Mouse (Mus musculus): ENCODE measurements around the gene Rbfox1.

Gene Rbfox1

GRCm38 (mm10) chr16:6212916-6213315 lies 327.8 kb downstream of the Rbfox1 start:
- no peak for DNase-seq (ENCODE audit: low spot score)

DNA sequence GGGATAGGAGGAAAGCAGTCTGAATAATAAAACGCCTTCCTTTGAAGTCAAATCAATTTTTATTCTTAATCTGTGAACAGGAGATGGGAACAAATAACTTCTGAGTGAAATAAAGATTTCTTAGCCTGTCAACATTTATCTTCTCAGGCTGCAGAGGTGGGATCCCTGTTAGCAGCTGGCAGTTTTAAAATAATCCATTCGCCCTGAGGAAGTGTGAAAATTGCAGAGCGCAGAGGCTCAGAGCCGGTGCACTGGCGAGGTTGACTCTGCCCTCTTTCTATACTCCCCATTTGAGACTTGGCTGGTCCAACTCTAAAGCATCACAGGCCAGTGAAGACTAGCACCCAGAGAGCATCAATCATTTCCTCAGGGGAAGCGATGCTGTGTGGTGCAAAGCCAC lies 342.3 kb downstream of the Rbfox1 start:
- no peak for DNase-seq (ENCODE audit: low spot score)

DNA sequence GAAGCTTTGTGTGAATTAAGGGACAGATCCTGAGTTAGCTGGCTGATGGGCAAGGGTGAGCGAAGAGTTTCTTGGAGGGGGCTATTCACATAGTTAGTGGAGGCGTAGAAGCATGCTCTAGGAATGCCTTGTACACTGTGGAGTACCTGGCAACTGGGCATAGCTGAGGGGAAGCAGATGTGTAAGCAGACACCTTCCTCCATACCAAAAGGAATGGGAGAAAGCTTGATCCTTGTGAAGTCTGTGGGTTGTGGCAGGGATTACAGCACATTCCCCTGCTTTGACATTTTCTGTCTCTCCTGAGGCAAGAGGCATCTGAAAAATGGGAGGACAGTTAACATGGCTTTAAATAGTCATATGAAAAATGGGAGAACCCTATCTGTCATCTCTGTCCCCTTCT lies 347.8 kb downstream of the Rbfox1 start:
- no peak for DNase-seq (ENCODE audit: low spot score)

GRCm38 (mm10) chr16:6241393-6241792 lies 356.2 kb downstream of the Rbfox1 start:
- no peak for DNase-seq (ENCODE audit: low spot score)

GRCm38 (mm10) chr16:6242468-6242867 lies 357.3 kb downstream of the Rbfox1 start:
- no peak for DNase-seq (ENCODE audit: low spot score)

- DNase-seq (ENCODE audit: low spot score): no peak
These were observed 362.4 kb downstream of the Rbfox1 start for GRCm38 (mm10) chr16:6247569-6247968.

GRCm38 (mm10) chr16:6264557-6264956 lies 379.4 kb downstream of the Rbfox1 start:
- DNase-seq (ENCODE audit: low spot score): no peak

DNA sequence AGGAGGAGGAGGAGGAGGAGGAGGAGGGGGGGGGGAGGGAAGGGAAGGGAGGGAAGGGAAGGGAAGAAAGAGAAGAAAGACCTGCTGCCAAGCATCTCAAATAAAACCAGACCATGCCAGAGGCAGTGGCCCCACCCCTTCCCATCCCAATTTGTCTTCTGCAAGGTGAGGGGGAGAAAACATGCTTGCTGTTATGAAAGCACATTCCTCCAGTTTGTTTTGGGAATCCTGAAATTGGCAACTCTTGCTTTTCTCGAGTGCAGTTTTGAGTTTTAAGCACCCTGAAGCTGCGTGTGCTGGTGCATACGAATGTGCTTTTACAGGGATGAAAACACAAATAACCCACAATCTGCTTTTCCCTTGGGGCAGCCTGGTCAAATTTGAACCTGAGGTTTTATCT lies 380.5 kb downstream of the Rbfox1 start:
- no peak for DNase-seq (ENCODE audit: low spot score)

- DNase-seq (ENCODE audit: low spot score): no peak
These were observed 386.6 kb downstream of the Rbfox1 start for GRCm38 (mm10) chr16:6271596-6272370.

GRCm38 (mm10) chr16:6283496-6283895 lies 398.3 kb downstream of the Rbfox1 start:
- no peak for DNase-seq (ENCODE audit: low spot score)

DNA sequence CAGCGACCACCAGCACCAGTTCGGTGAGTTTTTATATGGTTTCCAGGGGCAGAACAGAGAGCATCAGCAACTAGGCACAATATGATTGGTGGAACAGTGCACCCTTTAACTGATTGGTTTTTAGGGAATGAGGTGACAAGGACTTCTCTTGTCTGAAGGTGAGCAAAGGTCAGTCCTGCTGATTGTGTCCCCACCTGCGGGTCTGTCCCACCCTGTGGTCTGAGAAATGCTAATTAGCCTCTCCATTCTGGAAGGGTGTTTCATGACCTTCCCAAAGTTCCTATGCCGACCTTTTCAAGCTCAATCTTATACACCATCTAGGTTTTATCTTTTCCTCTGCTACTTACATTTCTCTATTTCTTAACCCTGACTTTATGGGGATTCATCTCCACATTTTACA lies 399.2 kb downstream of the Rbfox1 start:
- no peak for DNase-seq (ENCODE audit: low spot score)

- DNase-seq (ENCODE audit: low spot score): no peak
These were observed 402.5 kb downstream of the Rbfox1 start for GRCm38 (mm10) chr16:6287699-6288098.

DNA sequence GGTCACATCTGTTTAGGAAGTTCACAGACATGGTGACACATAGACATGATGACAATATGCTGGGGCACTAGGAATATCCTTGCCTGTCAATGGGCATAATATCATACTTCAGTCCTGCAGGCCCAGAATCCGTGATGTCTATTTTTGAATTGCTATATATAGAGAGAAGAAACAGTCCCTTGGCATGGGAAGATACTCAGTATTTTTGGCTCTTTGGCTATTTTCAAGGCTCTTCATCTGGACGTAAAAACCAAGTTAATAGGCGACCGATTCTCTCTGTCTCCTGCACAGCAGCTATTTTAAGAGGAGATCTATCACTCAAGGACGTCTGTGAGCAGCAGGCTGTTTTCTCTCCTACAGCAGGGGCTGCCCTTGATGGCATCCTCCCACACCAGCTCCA lies 415.0 kb downstream of the Rbfox1 start:
- DNase-seq (ENCODE audit: low spot score): no peak

DNA sequence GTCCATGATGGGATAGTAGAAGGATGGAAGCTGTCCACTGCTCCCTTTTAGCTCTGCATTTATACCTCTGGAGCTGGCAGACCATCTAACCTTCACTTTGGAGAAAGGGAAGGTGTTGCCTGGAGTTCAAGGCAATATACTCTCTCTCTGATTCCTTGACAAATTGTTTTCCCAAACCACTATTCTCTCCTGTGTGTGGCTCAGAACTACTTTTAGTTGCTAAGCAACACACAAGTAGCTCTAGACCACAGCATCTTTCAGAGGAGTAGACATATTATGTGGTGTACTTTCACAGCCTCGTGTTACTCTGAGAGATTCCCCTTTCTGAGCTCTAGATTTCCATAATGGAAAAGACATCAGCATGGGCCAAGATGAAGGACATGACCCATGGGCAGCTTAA lies 417.9 kb downstream of the Rbfox1 start:
- no peak for DNase-seq (ENCODE audit: low spot score)

- no peak for DNase-seq (ENCODE audit: low spot score)
These were observed 424.8 kb downstream of the Rbfox1 start for GRCm38 (mm10) chr16:6309940-6310339.

DNA sequence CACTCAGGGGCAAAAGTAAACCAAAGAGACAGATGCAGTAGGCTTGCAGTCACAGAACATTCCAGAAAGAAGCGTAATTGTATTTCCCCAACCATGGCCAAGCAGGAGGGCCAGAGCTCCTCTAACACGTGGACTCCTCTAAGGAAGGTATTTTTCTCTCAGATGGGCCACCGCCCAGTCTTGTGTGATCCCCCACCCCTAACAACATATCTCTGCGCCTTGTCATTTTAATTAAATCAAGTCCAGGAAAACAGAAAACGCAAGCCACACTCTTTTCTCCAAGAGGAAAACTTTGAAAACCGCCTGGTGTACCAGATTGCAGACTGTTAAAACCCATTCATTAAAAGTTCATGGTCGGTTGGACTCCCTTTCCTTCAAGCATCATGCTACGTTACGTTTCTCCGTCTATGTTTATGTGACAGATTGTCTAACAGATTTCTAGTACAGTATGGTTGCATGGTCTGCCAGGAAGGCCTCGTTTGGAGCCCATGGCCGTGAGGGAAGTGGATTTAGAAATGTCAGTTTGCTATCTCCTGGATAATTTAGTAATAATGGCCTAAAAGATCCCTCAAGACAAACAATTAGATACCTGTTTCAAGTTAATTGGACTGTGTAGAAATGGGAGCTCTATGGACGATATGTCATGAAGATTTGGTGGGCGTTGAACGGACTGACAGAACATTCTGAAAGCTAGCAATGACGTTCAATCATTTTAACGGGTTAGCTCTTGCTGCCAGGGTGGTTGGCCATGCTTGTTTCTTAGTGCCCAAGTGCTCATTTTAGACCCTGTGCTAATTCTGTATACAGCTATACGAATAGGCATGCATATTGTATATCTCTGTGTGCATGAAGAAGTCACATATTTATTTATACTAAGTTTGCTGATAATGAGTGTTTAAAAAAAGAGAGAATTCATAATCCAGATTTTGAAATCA lies 425.9 kb downstream of the Rbfox1 start:
- DNase-seq (ENCODE audit: low spot score): no peak

DNA sequence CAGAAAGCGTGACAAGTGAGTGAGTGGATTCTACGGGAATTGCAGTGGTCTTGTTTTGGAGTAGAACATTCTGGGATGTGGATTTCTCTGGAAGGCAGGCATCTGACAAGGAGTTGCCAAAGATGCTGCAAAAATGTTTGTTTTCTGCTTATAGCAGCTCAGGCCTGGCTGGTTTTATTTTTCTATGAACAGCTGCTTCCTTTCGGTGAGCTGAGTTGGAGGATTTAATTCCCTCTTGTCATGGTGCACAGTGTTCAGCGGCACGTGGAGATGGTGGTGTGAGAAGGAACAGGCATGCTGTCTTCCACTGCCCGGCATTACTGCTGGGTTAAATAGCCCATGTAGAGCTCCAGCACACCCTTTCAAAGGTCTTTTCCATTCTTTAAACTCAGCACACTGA lies 428.5 kb downstream of the Rbfox1 start:
- no peak for DNase-seq (ENCODE audit: low spot score)

GRCm38 (mm10) chr16:6324832-6325231 lies 439.7 kb downstream of the Rbfox1 start:
- no peak for DNase-seq (ENCODE audit: low spot score)

- no peak for DNase-seq (ENCODE audit: low spot score)
These were observed 446.3 kb downstream of the Rbfox1 start for GRCm38 (mm10) chr16:6331400-6331939.

DNA sequence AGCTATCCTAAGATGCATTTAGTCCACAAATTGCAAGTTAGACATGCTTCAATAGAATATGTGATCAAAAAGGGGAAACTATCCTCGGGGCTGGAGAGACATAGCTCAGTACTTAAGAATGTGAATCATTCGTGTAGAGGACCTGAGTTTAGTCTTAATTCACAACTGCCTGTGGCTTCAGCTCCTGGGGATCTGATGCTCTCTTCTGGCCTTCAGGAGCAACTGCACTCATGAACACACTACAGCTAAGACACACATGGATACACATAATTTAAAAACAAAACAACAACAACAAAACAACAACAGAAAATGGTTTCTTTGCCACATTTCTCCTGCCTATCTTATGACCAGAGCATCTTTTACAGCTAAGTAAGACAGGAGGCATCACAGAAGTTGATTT lies 448.1 kb downstream of the Rbfox1 start:
- no peak for DNase-seq (ENCODE audit: low spot score)

GRCm38 (mm10) chr16:6348103-6348502 lies 462.9 kb downstream of the Rbfox1 start:
- no peak for DNase-seq (ENCODE audit: low spot score)

DNA sequence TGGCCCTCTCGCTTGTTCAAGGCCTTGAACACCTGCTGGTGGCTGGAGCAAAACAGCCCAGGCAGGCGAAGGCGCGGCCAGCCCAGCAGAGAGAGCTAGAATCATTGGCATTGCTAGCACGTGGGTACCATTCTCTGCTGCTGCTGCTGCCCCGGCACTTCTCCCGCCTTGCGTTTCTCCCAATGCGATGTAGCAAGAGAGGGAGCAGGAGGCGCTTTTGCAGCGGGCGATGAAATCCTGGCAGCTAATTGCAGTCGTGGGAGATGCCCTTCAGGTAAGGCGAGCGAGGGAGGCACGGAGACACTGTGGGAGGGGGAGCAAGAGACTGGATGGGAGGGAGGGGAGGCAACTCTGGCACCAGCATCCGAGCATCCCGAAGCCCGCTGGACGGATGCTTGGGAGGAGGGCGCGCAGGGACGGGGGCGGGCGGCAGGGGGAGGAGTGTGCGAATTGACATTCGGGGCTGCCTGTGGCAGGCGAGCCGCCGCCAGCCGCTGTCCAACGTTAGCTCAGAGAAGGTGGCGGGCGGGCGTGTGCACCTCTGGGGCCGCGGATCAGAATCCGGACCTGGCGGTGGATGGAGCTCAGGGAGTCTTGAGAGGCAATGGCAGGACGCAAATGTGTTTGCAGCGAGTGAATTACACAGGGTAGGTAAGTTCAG lies 463.6 kb downstream of the Rbfox1 start:
- no peak for DNase-seq (ENCODE audit: low spot score)
